Mouse (Mus musculus): ENCODE measurements around the gene Msn.

Msn gene

GRCm38 (mm10) chrX:96095509-96096499 lies at the start of gene Msn:
Msn (plus strand) TSS chrX:96096042.
- DNase-seq (ENCODE audit: low spot score), result peak; percentile 55

- no peak for DNase-seq (ENCODE audit: low spot score)
Observed at GRCm38 (mm10) chrX:96052798-96053197, 43.0 kb upstream of the Msn start.

GRCm38 (mm10) chrX:96077747-96078146 lies 18.1 kb upstream of the Msn start:
- no peak for DNase-seq (ENCODE audit: low spot score)

DNA sequence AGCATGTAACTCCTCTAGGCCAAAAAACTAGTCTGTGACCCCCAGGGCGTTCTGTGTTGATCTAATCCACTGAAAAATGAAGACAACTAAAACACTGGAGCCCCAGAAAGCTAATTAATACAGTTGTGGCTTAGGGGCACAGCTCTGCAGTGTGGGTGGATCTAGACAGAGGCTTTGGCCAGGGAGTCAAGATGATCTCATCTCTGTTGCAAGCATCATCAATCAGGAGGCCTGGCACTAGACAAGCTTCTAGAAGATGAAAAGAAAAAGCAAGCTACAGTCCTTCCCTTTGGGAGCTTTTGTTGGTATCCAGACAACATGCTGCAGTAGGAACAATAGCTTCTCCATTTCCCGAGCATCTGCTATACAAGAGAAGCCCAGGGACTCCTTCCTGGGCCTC lies 9.6 kb upstream of the Msn start:
- DNase-seq (ENCODE audit: low spot score), result no peak

DNA sequence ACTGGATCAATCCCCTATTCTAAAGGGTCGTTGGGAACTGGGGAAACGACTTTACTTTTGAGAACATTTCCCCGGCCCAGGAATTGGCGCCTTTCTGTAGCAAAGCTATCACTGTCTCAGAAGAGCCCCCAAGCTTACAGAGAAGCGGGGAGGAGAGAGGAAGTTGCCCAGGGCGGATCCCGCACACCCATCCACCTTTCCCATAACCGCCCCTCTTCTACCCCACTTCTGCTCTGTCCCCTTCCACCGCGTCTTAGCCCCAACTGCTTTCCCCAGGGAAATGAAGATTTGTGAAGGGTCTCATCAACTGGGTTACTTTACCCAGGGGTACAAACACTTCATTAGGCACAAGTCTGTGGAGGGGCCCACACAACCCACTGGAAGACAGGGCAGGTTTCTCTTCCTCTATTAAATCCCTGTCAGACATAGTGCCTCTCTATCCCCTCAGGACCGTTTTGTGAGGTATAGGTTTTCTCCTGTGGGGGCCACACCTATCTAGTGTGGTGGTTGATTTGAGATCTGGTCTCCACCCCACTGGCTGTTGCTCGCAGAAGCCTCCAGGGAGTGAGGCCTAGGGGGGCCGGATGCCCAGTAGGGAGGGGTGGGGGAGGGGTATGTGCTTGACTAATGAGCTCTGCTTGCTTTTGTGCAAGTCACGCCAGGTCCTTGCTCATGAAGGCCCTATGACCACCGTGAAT lies 820 bp downstream of the Msn start:
- peak; percentile 52 for DNase-seq (ENCODE audit: low spot score)

GRCm38 (mm10) chrX:96097491-96097970 lies 1.7 kb downstream of the Msn start:
- DNase-seq (ENCODE audit: low spot score), result no peak

DNA sequence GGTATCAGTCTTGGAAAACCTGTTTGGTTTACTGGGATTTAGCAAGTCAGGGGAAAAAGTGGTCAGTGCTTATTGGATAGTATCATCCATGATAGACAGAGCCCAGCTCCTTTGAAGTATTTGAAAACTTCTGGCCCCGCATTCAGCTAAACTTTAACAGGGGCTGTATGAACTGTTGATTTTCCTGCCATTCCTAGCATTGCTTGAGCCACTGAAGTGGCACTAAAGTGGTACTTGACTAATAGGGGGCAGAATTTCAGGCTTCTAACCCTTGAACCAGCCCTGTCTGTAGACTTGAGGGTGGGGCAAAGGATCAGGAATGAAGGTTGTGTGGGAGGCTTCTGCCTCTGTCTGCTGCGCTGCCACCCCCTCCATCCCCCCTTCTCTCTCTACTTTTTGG lies 3.2 kb downstream of the Msn start:
- no peak for DNase-seq (ENCODE audit: low spot score)

DNA sequence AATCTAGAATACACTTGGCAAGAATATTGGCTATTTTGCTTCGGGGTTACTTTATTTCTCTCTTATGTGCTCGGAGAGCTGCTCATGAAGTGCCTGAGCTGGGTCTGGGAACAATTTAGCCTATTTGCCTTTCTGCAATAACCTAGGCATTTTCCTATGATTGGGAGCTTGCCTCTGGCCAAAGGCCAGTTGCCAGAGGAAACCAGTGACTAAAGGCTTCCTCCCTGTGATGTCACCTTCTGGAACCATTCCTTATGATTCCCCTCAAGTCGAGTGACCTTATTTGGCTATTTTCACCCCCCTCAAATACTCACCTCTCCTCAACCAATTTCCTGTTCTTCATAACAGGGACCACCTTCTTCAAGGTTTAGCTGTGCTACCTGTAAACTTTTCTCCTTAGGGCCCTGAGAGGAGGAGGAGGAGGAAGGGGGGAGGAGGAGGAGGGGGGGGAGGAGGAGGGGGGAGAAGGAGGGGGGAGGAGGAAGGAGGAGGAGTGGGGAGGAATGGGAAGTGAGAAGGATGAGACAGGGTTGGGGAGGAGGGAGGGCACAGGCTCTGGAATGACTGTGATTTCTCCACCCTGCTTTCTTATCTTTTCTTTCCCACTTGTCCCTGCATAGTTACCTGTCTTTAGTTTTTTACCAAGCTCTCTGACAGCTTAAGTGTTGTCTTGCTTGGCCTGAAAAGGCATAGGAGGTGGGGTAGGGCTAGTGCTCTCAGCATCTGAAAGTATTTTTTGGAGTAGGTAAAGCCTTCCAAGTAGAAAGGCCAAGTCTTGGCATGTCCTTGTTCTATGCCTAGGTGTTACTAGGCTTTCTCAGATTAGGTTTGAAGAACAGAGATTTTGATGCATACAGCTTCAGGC lies 11.8 kb downstream of the Msn start:
- DNase-seq (ENCODE audit: low spot score), result no peak

DNA sequence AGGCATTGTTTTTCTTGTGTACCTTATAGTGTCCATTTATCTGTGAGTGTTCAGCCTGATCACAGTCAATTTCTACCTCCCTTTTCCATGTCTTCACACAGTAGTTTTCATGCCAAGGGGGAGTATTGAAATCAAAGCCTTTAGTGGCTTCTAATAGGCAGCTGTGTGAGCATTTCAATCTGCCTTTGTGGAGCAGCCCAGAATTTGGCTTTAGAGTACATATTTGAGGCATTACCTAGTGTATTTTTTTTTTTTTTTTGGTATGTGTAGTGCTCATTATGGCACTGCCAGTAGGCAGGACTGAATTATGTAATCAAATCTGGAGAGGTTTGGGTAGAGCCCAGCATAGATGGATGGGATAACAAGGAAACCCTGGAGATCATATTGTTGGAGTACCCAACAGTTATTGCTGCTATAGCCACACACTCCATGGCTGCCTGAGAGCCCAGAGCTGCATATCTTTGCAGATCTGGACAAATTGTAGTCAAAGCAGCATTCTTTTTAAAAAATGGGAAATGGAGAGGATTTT lies 17.3 kb downstream of the Msn start:
- no peak for DNase-seq (ENCODE audit: low spot score)

DNA sequence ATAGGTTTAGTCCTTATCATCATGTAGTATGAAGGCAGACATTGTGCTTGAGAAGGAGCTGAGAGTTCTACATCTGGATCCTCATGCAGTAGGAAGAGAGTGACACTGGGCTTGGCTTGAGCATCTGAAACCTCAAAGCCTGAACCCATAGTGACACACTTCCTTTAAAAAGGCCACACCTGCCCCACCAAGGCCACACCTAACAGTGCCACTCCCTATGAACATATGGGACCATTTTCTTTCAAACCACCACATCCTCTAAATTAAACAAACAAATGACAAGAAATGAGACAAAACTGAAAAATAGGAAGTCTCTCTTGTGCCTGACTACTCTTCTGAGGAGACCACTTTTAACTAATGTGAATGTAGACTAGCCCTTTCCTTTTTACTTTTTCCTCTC lies 19.7 kb downstream of the Msn start:
- DNase-seq (ENCODE audit: low spot score), result no peak

- DNase-seq (ENCODE audit: low spot score), result no peak
Observed at GRCm38 (mm10) chrX:96117366-96117765, 21.5 kb downstream of the Msn start.

DNA sequence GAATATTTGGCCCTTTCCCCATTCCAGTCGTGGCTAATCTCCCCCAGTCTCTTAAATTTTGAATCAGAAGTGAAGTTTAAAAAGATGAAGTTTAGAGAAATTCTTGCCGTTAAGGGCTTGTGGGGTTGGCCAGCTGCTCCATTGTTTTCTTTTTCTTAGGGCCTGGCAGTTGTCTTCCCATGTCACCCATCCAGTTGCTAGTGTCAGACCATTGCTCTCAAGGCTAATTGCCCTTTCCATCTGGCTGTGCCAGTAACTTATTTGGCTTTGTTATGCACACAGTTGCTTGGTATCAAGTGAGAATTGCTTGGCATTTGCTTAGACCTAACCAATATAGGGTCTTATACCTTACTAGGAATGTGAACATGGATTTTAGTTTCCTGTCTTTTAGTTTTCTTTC lies 24.2 kb downstream of the Msn start:
- DNase-seq (ENCODE audit: low spot score), result no peak

DNA sequence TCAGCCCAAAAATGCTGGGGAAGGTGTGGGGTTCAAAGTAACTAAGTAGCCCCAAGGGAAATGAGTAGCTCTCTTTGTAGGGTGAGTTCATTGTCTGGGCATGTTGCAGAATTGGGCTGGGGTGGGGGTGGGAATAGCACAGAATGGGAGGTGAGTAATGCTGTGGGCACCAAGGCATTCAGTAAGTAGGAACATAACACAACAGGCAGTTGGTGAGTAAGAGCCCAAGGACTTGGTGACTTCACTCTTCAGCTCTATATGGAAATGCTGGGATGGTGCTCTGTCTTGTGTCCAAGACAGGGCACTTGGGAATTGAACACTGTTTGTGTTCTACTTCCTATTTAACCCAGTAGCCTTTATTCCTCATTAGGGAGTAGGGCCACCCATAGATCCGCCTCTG lies 26.1 kb downstream of the Msn start:
- DNase-seq (ENCODE audit: low spot score), result no peak

- no peak for DNase-seq (ENCODE audit: low spot score)
Observed at GRCm38 (mm10) chrX:96126803-96127202, 31.0 kb downstream of the Msn start.

DNA sequence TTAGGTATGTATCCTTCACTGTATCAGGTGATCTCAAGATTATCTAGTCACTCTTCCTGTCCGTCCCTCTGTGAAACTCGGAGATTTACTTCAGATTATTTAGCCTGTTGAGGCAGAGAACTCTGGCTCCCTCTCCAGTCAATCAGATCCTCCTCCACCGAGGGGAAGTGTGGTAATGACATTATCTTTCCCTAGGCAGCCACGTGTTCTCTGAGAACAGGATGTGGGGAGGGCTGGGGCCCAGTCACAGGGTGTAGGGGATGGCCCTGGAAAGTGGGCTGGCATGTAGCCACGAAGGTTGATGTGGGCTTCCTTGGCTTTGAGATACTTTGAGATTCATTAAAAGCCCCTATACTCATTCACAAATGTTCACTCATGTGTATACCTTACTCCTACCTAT lies 34.3 kb downstream of the Msn start:
- no peak for DNase-seq (ENCODE audit: low spot score)

DNA sequence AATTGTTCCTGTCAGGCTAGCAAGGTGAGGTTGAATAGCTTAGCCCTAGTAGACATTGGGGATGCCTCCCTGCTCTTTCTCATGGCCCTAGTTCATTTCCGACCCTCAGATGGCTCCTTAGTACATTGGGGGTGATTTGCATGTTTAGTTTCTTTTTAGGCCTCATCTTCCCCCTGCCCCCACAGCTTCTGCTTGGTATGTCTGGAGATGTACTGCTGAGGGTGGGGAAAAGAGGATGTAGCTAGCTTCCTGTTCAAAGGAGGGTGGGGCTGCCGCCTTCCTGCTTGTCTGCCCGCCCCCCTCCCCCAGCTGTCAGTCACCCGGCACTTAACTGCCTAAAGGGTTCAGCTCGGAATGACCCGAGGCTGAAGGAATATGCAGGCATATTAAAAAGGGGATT lies 34.8 kb downstream of the Msn start:
- no peak for DNase-seq (ENCODE audit: low spot score)

- no peak for DNase-seq (ENCODE audit: low spot score)
Observed at GRCm38 (mm10) chrX:96133260-96133659, 37.4 kb downstream of the Msn start.

GRCm38 (mm10) chrX:96134243-96134661 lies 38.4 kb downstream of the Msn start:
- DNase-seq (ENCODE audit: low spot score), result no peak

- no peak for DNase-seq (ENCODE audit: low spot score)
Observed at GRCm38 (mm10) chrX:96134840-96135580, 39.2 kb downstream of the Msn start.

GRCm38 (mm10) chrX:96135581-96135980 lies 39.7 kb downstream of the Msn start:
- no peak for DNase-seq (ENCODE audit: low spot score)

- DNase-seq (ENCODE audit: low spot score), result no peak
Observed at GRCm38 (mm10) chrX:96139262-96139661, 43.4 kb downstream of the Msn start.

All from retina, embryonic 14.5 days (tissue).